Comparison of ENCODE assay signal across 14 mouse cellular contexts in genomic region chr14:76024641-76025040, GRCm38 (mm10).
"Had no signal": no experiment of that assay in that cellular context is flagged by ENCODE, and none has a peak within 500 bp of the region (broad histone marks: within the 10 kb centered on the region; RNA-seq: fewer than 3 reads in every experiment).

No protein-coding gene starts in this region.

- H3K4me2 ChIP-seq: limb, embryonic 12.5 days; liver, embryonic 13.5 days; lung, embryonic 15.5 days; midbrain, embryonic 13.5 days; neural tube, embryonic 15.5 days had no signal

- H3K4me3 ChIP-seq: limb, embryonic 12.5 days; liver, embryonic 13.5 days; lung, embryonic 15.5 days; midbrain, embryonic 13.5 days; myocyte; neural tube, embryonic 15.5 days had no signal

- DNase-seq: kidney, adult 8-10 months; kidney, postnatal 25 days; liver; liver, embryonic 13.5 days; liver, postnatal 0 days; thymus, adult 2 months; thymus, postnatal 25 days had no signal

- H3K36me3 ChIP-seq: limb, embryonic 12.5 days; liver, embryonic 13.5 days; lung, embryonic 15.5 days; midbrain, embryonic 13.5 days; neural tube, embryonic 15.5 days had no signal

- H3K27ac ChIP-seq: limb, embryonic 12.5 days; liver, embryonic 13.5 days; lung, embryonic 15.5 days; midbrain, embryonic 13.5 days; neural tube, embryonic 15.5 days; stomach, postnatal 0 days had no signal

- H3K4me1 ChIP-seq: limb, embryonic 12.5 days; liver, embryonic 13.5 days; lung, embryonic 15.5 days had no signal

- H3K9ac ChIP-seq: limb, embryonic 12.5 days; liver, embryonic 13.5 days; liver, postnatal 0 days; lung, embryonic 15.5 days; midbrain, embryonic 13.5 days; neural tube, embryonic 15.5 days had no signal

- H3K9me3 ChIP-seq: liver, embryonic 13.5 days; lung, embryonic 15.5 days; midbrain, embryonic 13.5 days; neural tube, embryonic 15.5 days had no signal

- H3K27me3 ChIP-seq: limb, embryonic 12.5 days; liver, embryonic 13.5 days; lung, embryonic 15.5 days; midbrain, embryonic 13.5 days; neural tube, embryonic 15.5 days had no signal

- ATAC-seq: intestine, postnatal 0 days; liver, postnatal 0 days; midbrain, embryonic 13.5 days had no signal
